Comparison of ENCODE assay signal across 13 mouse cellular contexts in the genomic region with DNA sequence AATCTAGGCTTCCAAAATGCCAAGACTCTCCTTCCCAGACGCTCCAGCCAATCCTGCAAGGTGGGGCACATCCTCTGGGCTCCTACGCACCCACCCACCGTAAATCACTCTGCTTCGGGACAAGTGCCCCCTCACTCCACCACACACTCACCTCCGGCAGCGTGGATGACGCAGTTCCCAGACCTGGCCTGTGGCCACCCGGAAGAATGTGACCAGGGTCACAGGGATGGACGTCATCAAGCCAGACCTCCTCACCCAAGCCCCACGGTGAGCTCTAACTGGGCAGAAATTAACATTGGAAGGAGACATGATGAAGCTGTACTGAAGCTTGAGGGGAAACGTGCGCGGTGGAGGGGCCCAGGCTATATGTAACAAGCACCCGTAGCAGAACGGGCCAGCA. TPM values are rescaled to one million over a fixed set of nuclear protein-coding genes. Genes with fewer than 3 reads are reported as not detected.
DNase-seq lines count a peak whose midpoint lies in the region; TF ChIP-seq lines count a peak whose summit lies in the region.
"Had no signal": no experiment of that assay in that cellular context is flagged by ENCODE, and none has a peak within 500 bp of the region (broad histone marks: within the 10 kb centered on the region; RNA-seq: fewer than 3 reads in every experiment).

No protein-coding gene starts in this region.

- peaks cover 65% of the 10 kb centered on the region for H3K4me1 ChIP-seq in brown adipose tissue, adult 24 weeks (ENCODE audit: control insufficient read depth, insufficient read depth, insufficient read length, low read length)

- H3K4me3 ChIP-seq in layer of hippocampus, adult 2 months: no peak overlapping the region
- H3K4me3 ChIP-seq in brown adipose tissue, adult 24 weeks (ENCODE audit: insufficient read depth, low read depth, low read length): peak overlapping the region; percentile 9
- H3K4me3 ChIP-seq: embryonic facial prominence, embryonic 13.5 days; heart, embryonic 15.5 days; limb, embryonic 13.5 days; neural tube, embryonic 13.5 days had no signal

- DNase-seq in layer of hippocampus, adult 2 months (ENCODE audit: low spot score in 2 of 2): no peak
- no peak for DNase-seq in layer of hippocampus, adult 9-11 months
- peak; percentile 83 for DNase-seq in adrenal gland, adult 8-10 months
- peak; percentile 77 to 87 for DNase-seq in kidney, postnatal 25 days
- no peak for DNase-seq in natural killer cell, adult 2 months (ENCODE audit: low spot score in 2 of 2)
- no peak for DNase-seq in layer of hippocampus, adult 18-20 months (ENCODE audit: low spot score in 2 of 2)
- DNase-seq in urinary bladder, adult 2 months (ENCODE audit: low spot score): no peak
- DNase-seq: cerebellum, adult 11 months had no signal

- peak overlapping the region; percentile 86 for H3K27ac ChIP-seq in layer of hippocampus, adult 2 months
- H3K27ac ChIP-seq in brown adipose tissue, adult 24 weeks (replicated peaks; ENCODE audit: low read depth, low read length): peak overlapping the region; percentile 77
- H3K27ac ChIP-seq: embryonic facial prominence, embryonic 13.5 days; limb, embryonic 13.5 days; neural tube, embryonic 13.5 days had no signal

- no peak for TF ChIP-seq CTCF in layer of hippocampus, adult 2 months (conservative IDR thresholded peaks at IDR 0.05)

RNA-seq across cellular contexts. Expression of gene Sh3bp5, which starts 28.7 kb away (rescaled TPM):
- total RNA-seq in layer of hippocampus, adult 2 months (2021): 100 to 1,000 TPM; 147 to 158 TPM
- 100 to 1,000 TPM; 112 to 172 (median 115) TPM for total RNA-seq in adrenal gland, adult 8-10 months (2022)
- polyA plus RNA-seq in brown adipose tissue, adult 24 weeks (2012; ENCODE audit: insufficient read depth, insufficient read length, missing spikeins): 65.9 and 67.5 TPM in 2 replicates
- 100 to 1,000 TPM; 158 to 165 TPM for total RNA-seq in layer of hippocampus, adult 18-20 months (2021)
- polyA plus RNA-seq in urinary bladder, adult 2 months (2012; rRNA removed): 36.1 and 37.0 TPM in 2 replicates

Comparison
In these comparisons a context has a peak if more than half of its experiments do, and no peak if none do; other contexts are left out.
1. DNase-seq: peak in adrenal gland, adult 8-10 months (single experiment) and kidney, postnatal 25 days (2 of 2); none in layer of hippocampus, adult 2 months (0 of 2), layer of hippocampus, adult 9-11 months (single experiment), natural killer cell, adult 2 months (0 of 2), layer of hippocampus, adult 18-20 months (0 of 2) and urinary bladder, adult 2 months (single experiment).